Mouse (Mus musculus) heart, adult 2 months (tissue): ENCODE measurements at regions not wholly inside any gene's neighbourhood (a gene's known extent, or its start where the extent isn't known, plus 50 kb on each side); places are given as distances from the start of the nearest gene placed in this dataset.
"Not testable (repeated sequence)": the region's sequence is repeated elsewhere in the genome, so short reads cannot be mapped to it uniquely, and the experiment has no call there.

Experiments
- DNase-seq, 2 experiments: peaks; one replicate each; pipeline ENCODE4 v3.0.0; 2021
- H3K27ac ChIP-seq: fragments of 200-600 bp; 2 replicates; pipeline ENCODE4 v1.8.1; 2022
- H3K27me3 ChIP-seq: fragments of 200-500 bp; 2 replicates; pipeline ENCODE4 v1.6.1; 2012; ENCODE audit warnings: mild to moderate bottlenecking, low read length, inconsistent platforms, mixed read lengths; ENCODE audit not compliant: control insufficient read depth, insufficient read depth
- H3K36me3 ChIP-seq: fragments of 200-500 bp; 2 replicates; pipeline ENCODE4 v1.6.1; 2012; ENCODE audit warnings: low read length, inconsistent platforms; ENCODE audit not compliant: control insufficient read depth, insufficient read depth
- H3K4me1 ChIP-seq: fragments of 200-500 bp; 2 replicates; pipeline ENCODE4 v1.6.1; 2011; ENCODE audit warnings: low read length; ENCODE audit not compliant: control insufficient read depth, insufficient read depth
- H3K4me3 ChIP-seq: fragments of 200-600 bp; 2 replicates; pipeline ENCODE4 v1.8.1; 2022
- H3K79me2 ChIP-seq: fragments of 200-500 bp; replicated peaks from 2 replicates; pipeline ENCODE4 v1.6.1; 2012; ENCODE audit warnings: mild to moderate bottlenecking, inconsistent platforms, low read length, moderate library complexity, mixed read lengths; ENCODE audit not compliant: control insufficient read depth, insufficient read depth
- H3K9ac ChIP-seq: fragments of 200-500 bp; 2 replicates; pipeline ENCODE4 v1.6.1; 2012; ENCODE audit warnings: low read depth, mild to moderate bottlenecking, control low read depth, inconsistent platforms, low read length, mixed read lengths
- CTCF ChIP-seq: fragments of 200-600 bp; IDR thresholded peaks from 2 replicates; pipeline ENCODE4 v1.8.1; 2022; ENCODE audit warnings: antibody characterized with exemption, mild to moderate bottlenecking, moderate library complexity
- EP300 ChIP-seq: fragments of 200-500 bp; IDR thresholded peaks from 2 replicates; pipeline ENCODE4 v1.6.1; 2011; ENCODE audit warnings: low read depth, low read length, control low read depth; ENCODE audit not compliant: insufficient read depth
- POLR2A ChIP-seq: fragments of 200-500 bp; IDR thresholded peaks from 2 replicates; pipeline ENCODE4 v1.6.1; 2011; ENCODE audit warnings: mild to moderate bottlenecking, low read depth, low read length, control low read depth; ENCODE audit not compliant: insufficient read depth
- WGBS: fragments of 180-500 bp; shearing (Covaris S2); methylation state at CpG from one replicate; pipeline ENCODE4 v1.1.7; 2018; 5-methylcytosine and 5-hydroxymethylcytosine counted together
- intact Hi-C: fragments of 180-260 bp; cut with DNase I; formaldehyde crosslinking; loops from one replicate; pipeline ENCODE4 v1.15.1; 2025

DNA sequence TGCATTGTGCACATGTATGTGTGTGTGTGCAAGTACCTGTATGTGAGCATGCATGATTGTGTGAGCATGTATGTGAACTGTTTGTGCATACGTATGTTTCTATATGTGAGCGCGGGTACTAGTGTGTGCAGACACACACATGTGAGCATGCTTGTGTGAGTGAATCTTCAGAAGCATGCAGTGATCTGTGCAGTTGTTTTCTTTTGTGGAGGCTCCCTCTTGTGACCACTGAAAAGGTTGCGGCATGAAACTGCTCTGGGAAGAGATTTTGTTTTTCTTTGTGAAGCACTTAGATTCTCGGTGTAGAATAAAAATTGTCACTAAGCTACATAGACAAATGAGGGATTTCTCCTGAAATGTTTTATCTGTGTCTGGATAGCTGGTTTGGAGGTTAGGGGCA lies 189.2 kb upstream of the Rapgef5 start:
- not testable (repeated sequence) for H3K27ac ChIP-seq, H3K4me1 ChIP-seq, DNase-seq, H3K4me3 ChIP-seq, H3K9ac ChIP-seq, H3K79me2 ChIP-seq, H3K36me3 ChIP-seq, H3K27me3 ChIP-seq
- TF ChIP-seq CTCF, result peak; percentile 47
- intact Hi-C loops, result loop anchor here (10.0 kb wide), 1 partner anchor 702 kb away; no protein-coding TSS in a partner anchor
- 51% methylated on average over 5 of the region's 5 CpGs for WGBS

DNA sequence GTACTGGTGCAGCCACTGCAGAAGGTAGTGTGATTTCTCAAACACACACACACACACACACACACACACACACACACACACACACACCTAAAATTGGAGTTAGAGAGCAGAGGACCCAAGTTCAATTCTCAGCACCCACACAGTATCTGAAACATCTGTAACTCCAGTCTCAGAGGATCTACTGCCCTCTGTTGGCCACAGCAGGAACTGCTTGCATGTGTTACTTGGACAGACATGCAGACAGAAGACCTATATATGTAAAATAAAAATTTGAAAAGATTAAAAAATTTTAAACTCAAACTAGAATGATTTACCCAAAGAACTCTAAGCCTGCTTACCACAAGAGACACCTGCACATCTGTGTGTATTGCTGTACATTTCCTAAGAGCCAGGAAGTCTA lies 185.9 kb upstream of the Rapgef5 start:
- no peaks in the 10 kb centered on the region for H3K27me3 ChIP-seq
- no peaks in the 10 kb centered on the region for H3K36me3 ChIP-seq
- H3K79me2 ChIP-seq, result no peaks in the 10 kb centered on the region
- no peak for DNase-seq
- intact Hi-C loops, result no loop called here
- TF ChIP-seq CTCF, result peak; percentile 37
- no peak for TF ChIP-seq EP300
- no peak overlapping the region for H3K27ac ChIP-seq
- no peaks in the 10 kb centered on the region for H3K4me1 ChIP-seq
- no peak overlapping the region for H3K9ac ChIP-seq
- H3K4me3 ChIP-seq, result no peak overlapping the region

DNA sequence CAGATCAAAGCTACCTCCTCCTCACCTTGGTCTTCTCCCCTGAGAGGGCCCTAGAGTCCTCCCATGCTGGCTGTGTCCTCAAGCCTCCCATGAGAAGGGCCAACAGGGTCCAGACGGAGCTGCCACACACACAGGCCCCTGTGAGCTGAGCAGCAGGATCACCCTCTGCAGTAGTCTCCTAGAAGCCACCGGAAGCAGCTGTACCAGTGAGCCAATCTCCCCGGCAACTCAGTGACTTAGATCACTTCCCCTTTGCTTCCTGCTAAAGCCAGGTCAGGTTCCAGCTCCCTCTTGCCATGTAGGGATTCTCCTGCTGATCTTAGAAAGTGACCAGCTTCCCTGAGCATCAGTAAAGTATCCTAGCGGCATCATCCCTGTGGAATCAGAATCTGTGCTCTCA lies 179.4 kb upstream of the Rapgef5 start:
- Histone ChIP-seq H3K4me3 (no peak overlapping the region), H3K79me2 (no peaks in the 10 kb centered on the region), H3K27me3 (no peaks in the 10 kb centered on the region), H3K4me1 (no peaks in the 10 kb centered on the region), H3K27ac (no peak overlapping the region), H3K9ac (no peak overlapping the region), H3K36me3 (no peaks in the 10 kb centered on the region)
- TF ChIP-seq CTCF (no peak), EP300 (no peak), POLR2A (no peak)
- intact Hi-C loops, result no loop called here
- no peak for DNase-seq
- 55% methylated on average over 4 of the region's 4 CpGs for WGBS

DNA sequence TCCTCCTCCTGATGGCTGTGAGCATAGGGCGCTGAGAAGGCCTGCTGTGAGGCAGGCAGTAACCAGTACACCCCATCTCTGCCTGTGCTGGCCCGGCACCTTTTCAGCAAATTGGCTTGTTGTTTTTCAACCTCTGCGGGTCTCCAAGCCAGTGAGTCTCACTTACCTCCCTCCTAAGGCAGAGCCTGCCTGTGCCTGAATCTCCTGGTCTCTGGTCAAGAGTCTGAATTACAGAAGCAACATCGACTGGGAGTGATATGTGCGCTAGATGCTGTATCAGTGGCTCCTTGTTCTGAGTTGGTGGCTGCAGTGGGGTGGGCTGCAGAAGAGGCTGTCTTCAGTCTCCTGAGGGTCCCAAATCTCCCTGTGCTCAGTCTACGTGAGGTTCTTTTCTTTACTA lies 174.0 kb upstream of the Rapgef5 start:
- Histone ChIP-seq H3K27me3 (no peaks in the 10 kb centered on the region), H3K79me2 (no peaks in the 10 kb centered on the region), H3K9ac (no peak overlapping the region), H3K4me1 (no peaks in the 10 kb centered on the region), H3K36me3 (no peaks in the 10 kb centered on the region), H3K27ac (no peak overlapping the region), H3K4me3 (no peak overlapping the region)
- DNase-seq, result no peak
- intact Hi-C loops, result no loop called here
- WGBS, result 44% methylated on average over 6 of the region's 6 CpGs
- TF ChIP-seq POLR2A, result no peak
- no peak for TF ChIP-seq EP300

DNA sequence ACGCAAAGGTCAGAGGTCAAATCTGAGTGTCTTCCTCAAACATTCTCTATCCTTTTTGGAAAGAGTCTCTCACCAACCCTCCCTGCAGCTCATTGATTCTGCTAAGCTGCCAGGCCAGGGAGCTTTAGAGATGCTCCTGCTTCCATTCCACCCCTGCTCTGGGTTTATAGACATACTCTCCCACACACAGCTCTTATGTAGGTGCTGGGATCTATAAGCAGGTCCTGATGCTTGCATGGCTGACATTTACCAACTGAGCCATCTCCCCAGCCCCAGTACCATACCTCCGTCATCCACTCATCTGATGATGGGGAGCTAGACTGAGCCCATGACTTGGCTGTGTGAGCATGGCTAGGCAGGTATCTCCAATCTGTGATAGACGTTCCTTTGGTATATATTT lies 173.2 kb upstream of the Rapgef5 start:
- Histone ChIP-seq H3K27me3 (no peaks in the 10 kb centered on the region), H3K79me2 (no peaks in the 10 kb centered on the region), H3K9ac (no peak overlapping the region), H3K36me3 (no peaks in the 10 kb centered on the region), H3K4me1 (no peaks in the 10 kb centered on the region), H3K4me3 (no peak overlapping the region), H3K27ac (no peak overlapping the region)
- DNase-seq, result no peak
- TF ChIP-seq POLR2A (no peak), CTCF (no peak), EP300 (no peak)
- intact Hi-C loops, result no loop called here
- WGBS, result 89% methylated on average over 3 of the region's 3 CpGs

DNA sequence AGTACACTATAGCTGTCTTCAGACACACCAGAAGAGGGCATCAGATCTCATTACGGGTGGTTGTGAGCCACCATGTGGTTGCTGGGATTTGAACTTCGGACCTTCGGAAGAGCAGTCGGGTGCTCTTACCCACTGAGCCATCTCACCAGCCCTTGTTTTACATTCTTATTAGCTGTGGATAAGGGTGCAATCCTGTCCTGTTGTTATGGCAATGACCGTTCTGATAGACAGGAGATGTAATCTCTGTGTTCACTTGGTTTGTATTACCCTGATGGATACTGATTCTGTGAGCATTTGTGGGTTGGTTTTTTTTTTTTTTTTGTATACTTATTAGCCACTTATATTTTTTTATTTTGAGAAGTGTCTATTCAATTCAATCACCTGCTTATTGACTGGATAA lies 172.7 kb upstream of the Rapgef5 start:
- H3K79me2 ChIP-seq, DNase-seq, H3K27ac ChIP-seq, H3K4me1 ChIP-seq, intact Hi-C loops, H3K27me3 ChIP-seq, H3K9ac ChIP-seq, H3K4me3 ChIP-seq, H3K36me3 ChIP-seq: not testable (repeated sequence)
- WGBS, result 91% methylated on average over 5 of the region's 5 CpGs

DNA sequence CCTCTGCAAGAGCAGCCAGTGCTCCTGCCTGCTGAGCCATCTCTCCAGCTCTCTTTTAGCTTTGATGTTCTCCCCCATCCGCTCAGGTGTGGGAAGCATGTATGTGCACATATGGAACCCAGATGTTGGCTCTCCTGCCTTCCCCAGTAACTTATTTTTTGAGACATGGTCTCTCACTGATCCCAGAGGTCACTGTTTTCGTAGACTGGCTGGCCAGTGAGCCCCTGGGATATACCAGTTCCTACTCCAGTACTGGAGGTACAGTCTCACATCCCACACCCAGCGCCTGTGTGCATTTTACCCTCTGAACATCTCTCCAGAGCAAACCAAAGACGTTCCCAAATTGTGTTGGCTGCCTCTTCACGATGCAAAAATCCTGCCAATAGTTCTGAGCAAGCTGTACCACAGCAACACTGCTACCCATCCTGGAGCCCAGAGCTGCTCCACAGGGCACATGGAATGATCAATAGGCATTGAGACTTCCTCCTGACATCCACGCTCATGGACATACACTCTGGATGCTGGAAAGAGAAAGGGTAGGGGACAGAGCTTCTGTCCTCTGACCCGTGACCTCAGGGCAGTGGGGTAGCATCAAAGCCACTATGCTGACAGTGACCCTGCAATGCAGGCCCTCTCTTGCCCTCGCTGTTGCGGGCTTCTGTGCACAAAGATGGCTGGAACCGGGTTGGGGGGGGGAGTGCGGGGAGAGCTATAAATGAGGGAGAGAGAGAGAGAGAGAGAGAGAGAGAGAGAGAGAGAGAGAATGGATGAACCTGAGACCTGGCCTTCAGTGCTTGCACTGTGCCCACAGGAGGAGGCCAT lies 171.8 kb upstream of the Rapgef5 start:
- no peak for DNase-seq
- intact Hi-C loops, result no loop called here
- Histone ChIP-seq H3K9ac (no peak overlapping the region), H3K4me3 (no peak overlapping the region), H3K79me2 (no peaks in the 10 kb centered on the region), H3K27me3 (no peaks in the 10 kb centered on the region), H3K4me1 (no peaks in the 10 kb centered on the region), H3K36me3 (no peaks in the 10 kb centered on the region), H3K27ac (no peak overlapping the region)
- no peak for TF ChIP-seq CTCF
- no peak for TF ChIP-seq POLR2A
- no peak for TF ChIP-seq EP300
- 72% methylated on average over 11 of the region's 11 CpGs for WGBS
